Mouse (Mus musculus) kidney, adult 9 months (tissue): ENCODE results near the gene Lamtor1.

ENCODE experiments used
- DNase-seq: peaks from one replicate; pipeline ENCODE4 v3.0.0; 2022

Lamtor1 gene

DNA sequence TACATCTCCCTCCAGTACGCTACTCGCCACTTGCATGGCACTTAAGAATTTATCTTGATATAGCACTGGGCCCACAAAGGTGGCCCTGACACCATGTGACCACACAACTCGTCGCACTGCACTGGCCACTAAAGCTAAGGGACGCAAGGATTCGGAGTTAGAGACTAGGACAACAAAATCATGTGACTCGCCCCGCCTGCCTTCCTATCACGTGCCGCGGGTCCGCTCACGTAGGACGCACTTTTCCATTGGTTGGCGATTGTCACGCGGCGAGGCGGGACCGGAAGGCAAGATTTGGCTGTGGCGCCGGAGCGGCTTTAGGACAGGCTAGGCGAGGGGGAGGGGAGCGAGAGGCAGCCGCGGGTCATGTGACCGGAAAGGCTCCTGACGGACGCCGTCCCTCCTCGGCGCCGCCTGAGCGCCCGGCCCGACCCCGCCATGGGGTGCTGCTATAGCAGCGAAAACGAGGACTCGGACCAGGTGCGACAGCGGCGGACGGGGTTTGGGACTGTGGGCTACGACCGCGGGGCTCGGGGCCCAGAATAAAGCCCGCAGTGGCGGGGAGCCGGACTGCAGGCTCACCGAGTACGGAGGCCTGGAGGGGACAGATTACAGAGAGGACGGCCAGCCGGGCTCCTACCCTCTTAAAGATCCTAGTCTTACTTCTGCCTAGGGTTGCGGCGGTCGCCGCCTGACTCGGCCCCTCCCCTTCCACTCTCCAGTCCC lies at the start of gene Lamtor1:
TSS of gene Lamtor1 (plus strand) at position 344 of the 726 bp plus-strand sequence.
- peak; percentile 100 for DNase-seq

DNA sequence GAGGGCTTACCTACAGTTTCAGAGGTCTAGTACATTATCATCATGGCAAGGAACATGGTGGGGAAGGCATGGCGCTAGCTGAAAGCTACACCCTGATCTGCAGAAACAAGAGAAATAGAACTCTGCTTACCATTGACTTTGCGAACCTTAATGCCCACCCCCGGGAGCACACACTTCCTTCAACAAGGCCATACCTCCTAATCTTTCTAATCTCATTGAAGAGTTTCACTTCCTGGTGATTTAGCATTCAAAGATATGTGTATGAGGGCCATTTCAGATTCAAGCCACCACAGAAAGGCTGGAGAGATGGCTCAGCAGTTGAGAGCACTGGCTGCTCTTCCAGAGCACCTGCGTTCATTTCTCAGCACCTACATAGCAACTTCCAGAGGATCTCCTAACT lies 48.6 kb upstream of the Lamtor1 start, which contains the start of gene Folr2:
TSS of gene Folr2 (minus strand) at position 101 of the 400 bp plus-strand sequence.
- DNase-seq: no peak

DNA sequence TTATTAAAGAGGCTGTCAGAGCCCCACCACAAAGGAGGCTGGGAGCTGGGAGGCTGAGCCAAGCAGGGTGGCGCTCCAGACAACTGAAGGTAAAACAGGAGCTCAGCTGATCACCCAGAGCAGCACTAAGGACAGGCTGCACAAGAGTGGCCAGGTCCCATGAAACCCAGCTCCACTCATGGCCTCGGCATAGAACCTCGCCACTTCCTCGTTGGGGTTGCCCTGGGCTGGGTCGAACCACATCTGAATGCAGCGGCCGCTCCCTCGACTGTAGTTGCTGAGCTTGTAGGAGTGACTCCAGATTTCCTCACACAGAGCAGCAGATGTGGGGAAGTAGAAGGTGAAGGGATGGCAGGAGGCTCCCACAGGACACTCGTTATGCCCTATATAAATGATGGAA lies 47.3 kb upstream of the Lamtor1 start:
- no peak for DNase-seq

DNA sequence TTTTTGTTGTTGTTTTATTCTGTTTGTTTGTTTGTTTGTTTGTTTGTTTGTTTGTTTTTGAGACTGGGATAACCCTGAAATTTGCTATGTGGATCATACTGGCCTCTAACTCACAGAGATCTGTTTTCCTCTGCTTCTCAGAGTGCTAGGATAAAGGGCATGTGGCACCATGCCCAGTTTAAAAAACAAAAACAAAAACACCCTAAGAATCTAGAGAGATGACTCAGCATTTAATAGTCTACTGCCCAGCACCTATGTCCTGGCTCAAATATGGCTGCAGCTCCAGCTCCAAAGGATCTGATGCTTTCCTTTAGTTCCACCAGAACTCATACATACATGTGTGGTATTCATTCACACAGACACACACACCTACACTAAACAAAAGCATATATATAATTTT lies 44.7 kb upstream of the Lamtor1 start:
- DNase-seq: peak; percentile 89

DNA sequence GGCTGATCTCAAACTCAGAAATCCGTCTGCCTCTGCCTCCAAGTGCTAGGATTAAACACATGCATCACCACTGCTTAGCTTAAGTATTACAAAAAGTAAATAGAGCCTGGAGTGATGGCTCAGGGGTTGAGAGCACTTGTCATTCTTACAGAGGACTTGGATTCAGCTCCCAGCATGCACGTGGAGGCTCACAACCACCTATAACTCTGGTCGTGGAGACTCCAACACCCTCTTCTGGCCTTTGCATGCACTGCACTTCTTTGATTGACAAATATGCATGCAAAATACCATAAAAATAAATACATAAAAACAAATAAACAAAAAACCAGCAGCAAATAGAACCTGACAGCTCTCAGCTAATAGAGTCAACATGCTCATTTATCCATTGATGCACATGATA lies 43.4 kb upstream of the Lamtor1 start:
- no peak for DNase-seq

DNA sequence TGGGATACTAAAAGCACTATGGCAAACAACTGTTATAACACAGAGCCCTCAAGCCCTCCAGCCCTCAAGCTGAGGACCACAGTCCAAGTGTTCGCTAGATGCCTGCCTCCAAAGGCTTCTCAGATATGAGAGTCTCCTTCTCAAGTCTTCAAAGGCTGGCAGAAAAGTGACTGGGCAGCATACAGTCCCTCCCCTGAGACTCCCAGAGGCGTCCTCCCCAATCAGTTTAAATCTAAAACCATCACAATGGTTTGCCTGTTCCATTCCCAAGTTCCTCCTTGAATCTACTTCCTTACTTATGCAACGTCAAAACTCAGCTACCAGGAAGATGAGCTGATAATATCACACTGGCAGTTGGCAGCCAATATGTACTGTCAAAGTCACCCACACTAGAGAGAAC lies 42.3 kb upstream of the Lamtor1 start, which contains the start of gene Anapc15:
TSS of gene Anapc15 (plus strand) at position 301 of the 400 bp plus-strand sequence.
- no peak for DNase-seq

DNA sequence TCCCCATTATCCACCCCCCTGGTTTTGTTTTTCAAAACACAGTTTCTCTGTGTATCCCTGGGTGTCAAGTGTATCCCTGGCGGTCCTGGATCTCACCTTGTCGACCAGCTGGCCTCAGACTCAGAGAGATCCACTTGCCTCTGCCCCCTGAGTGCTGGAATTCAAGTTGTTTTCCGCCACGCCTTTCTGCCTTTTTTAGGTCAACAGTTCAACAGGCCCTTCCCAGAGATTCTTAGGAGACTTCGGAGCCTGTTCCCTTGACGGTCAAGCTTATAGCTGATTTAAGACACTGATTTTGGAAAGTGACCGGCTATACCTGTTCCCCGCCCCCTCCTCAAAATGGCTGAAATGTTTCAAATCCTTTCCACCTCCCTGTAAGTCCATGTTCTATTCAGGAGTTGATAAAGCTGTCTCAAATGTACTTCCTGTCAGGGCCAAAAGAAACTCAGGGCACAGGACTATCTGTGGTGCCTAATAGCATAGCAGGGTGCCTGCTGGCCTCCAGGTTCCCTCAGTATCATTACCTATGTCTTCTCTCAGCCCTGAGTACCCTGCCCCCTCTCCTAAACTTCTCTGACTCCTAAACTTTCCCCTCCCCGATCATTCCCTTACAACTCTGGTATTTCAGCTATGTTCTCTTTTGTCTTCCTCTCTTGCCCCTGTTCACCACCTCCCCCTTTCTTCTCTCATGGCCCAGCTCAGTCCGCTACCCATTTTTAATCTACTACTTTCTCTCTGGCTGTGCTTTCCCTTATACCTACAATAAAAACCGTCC lies 39.0 kb upstream of the Lamtor1 start:
- peak; percentile 42 for DNase-seq

DNA sequence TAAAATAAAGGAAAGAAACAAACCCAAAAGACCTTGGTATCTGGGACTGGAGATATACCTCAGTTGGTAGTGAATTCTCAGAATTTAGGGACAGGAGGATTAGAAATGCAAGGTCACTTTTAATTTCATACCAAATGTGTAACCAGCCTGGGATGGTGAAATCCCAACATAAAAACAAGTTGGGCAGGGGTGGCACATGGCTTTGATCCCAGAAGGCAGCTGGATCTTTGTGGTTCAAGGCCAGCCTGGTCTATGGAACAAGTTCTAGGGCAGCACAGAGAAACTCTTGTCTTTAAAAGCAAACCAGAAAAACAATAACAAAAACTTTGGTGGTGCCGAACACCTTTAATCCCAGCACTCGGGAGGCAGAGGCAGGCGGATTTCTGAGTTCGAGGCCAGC lies 38.2 kb upstream of the Lamtor1 start:
- DNase-seq: no peak

DNA sequence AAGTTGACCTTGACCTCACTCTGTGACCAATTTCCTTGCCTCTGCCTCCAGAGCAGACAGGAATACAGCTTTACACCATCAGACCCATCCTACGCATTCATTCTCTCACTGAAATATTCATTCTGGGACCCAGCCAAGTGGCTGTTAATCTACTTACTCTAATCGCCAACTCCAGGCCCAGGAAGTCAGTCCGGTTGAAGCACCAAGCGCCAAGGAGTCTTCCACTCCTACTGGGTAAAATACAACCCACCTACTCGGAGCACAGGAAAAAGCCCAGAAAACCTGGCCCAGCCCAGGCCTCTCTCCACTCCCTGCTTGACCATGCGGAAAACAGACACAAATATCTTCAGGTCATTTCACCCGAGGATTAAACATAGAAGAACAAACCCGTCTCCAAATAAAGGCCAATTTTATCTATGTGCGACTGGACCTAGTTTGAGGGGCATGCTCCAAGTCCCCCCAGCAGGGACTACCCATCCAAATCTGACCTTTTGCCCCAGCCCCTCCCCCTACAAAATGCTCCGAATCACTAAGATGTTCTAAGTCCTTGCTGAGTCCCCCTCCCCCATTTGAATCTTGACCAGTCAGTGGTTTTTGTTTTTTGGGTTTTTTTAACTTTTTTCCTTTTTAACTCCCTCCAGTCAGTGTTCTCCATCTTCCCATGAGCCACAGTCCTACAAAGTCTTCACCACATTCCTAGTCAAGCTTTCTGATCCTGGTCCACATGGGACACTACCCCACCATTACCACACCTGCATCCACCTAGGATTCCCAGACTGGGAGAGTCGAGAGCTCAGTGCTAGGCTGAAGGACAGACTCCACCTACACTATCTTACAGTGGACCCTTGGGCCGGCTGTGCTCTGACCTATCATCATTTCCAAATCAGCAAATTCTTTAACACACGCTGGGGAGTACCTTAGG lies 37.2 kb upstream of the Lamtor1 start:
- peak; percentile 83 for DNase-seq

DNA sequence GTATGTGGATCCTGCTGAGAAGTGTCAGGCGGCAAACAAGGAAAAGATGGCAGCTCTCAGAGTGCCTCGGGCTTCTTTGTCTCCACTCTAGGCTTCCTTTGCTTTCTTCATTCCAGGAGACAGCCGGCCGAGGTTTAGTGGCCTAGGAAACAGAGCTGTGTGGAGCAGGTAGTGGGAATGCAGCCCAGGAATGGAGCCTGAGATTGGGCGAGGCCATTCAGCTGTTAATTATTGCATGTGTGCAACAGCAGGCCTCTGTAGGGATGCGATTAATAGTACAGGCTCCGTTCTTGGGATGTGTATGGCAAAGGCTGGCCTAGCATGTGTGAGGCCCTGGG lies 36.6 kb upstream of the Lamtor1 start:
- peak; percentile 58 for DNase-seq

DNA sequence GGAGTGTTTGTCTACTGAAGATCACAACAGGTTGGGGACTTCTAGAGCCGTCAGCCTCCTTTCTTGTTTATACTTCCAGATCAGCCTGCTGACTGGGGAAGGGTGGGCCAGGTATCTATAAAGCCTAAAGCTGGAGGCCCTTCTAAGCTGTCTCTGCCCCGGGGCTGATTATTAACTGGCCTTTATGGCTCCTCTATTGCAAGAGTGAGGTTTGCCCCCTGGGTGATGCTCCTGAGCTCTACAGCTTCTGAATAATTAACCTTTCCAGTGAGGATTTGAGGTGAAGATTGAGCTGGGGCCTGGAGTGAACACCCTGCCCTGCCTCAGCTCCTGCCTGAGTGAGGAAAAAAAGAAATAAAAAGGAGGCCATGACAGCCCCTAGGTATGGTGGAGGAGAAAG lies 35.1 kb upstream of the Lamtor1 start, which contains the start of gene Folr1:
TSS of gene Folr1 (minus strand) at position 160 of the 400 bp plus-strand sequence.
- peak; percentile 91 for DNase-seq

DNA sequence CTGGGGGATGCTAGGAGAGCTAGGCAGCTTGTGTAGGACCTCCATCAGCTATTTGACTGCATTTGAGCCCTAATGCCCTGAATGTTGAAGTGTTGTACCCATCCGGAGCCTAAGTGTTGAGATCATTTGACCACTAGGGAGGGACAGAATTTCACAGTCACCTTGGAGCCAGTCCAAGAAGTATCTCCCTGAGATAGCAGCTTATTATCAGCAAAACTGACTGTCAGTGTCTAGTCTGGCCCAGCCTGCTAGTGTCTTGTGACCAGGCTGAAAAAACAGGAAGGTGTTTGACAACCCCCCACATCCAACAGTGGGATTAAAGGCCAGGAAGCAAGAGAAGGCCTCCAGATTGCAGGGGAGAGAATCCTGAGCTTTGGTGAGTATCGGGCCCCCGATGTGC lies 34.4 kb upstream of the Lamtor1 start:
- DNase-seq: peak; percentile 43

DNA sequence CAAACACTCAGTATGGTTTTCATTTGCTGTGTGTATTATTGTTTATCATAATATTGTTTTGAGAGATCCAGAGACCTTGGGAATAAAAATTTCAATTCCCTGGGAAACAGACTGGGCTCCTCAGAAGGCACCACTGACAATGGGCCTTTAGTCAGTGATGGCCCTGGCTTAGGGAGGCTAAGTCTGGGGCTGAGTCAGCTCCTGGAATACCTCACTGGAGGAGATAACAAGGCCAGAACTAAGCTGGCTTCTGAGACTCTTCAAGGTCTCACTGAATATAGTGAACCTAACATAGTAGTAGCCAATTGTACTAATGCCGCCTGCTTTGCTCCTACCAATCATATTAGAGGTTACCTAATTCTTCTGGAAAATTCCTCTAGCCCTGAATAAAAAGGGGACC lies 29.7 kb upstream of the Lamtor1 start:
- no peak for DNase-seq

DNA sequence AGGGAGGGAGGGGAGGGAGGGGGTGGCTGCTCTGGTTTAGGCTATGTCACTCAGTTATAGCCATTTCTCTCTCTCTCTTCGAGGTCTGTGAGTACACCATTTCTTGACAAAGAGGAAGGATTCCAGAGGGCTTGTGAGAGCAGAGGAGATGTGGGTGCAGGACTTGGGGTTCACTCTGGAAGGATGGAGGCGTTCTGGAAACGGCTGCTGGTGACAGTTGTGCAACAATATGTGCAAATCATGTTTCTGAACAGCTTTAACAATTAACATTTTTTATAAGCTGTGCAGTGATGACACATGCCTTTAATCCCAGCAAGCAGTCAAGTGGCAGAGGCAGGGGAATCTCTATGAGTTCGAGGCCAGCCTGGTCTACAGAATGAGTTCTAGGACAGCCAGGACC lies 24.8 kb upstream of the Lamtor1 start:
- DNase-seq: no peak

DNA sequence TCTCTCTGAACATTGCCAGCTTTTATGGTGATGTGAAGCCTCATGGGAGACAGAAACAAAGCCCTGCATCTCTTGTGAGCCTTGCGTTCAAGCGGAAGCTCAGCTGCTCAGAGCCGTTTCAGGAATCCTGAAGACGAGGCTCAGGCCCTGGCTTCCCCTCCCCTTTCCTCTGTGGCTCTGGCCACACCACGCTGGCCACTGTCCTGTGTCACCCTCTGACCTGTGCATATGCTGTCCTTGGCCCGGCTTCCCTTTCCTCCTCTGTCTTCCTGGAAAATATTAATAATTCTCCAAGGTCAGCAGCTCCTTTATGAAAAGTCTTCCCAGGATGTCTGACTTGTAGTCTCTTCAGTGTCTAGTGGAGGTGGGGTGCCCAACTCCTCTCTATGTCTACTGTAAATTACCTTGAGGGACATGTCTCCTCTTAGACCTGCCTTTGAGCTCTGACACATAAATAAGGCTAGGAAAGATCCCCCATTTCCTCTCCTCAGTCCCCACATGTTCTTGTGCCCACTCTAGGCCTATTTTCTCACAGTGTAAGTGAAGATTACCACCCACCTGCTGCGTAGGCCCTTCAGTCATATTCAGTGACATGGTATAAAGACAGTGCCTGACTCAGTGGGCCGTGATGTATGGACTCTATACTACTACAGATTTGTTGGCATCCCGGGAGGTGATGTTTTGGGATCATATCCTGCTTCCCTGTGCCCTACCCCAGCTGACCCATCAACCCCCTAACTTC lies 23.1 kb upstream of the Lamtor1 start:
- DNase-seq: peak; percentile 54

DNA sequence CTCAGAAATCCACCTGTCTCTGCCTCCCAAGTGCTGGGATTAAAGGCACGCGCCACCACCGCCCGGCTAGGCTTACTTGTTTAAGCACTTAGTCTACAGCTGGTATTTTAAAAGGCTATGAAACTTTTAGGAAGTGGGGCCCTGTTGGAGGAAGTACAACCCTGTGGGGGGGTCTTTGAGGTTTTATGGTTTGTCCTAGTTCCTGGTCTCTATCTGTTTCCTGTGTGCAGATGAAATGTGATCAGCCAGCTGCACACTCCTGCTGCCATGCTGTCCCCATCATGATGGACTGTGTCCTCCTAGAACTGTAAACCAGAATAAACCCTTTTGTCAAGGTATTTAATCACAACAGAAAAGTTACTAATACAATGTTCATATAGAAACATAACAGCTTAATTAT lies 21.5 kb upstream of the Lamtor1 start:
- no peak for DNase-seq

DNA sequence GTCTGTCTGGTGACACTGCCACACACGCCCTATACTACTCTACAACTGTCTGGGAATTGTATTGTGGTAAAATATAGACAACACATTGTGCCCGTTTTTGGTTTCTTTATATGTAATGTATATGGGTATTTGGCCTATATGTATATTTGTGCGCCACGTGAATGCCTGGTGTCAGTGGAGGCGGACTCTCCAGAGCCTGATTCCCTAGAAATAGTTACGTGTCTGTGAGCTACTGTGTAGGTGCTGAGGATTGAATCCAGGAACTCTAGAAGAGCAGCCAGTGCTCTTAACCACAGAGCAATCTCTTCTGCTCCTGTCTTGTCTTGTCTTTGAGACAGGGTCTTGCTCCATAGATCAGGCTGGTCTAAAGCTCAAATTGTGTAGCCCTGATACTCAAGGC lies 19.4 kb upstream of the Lamtor1 start:
- no peak for DNase-seq

DNA sequence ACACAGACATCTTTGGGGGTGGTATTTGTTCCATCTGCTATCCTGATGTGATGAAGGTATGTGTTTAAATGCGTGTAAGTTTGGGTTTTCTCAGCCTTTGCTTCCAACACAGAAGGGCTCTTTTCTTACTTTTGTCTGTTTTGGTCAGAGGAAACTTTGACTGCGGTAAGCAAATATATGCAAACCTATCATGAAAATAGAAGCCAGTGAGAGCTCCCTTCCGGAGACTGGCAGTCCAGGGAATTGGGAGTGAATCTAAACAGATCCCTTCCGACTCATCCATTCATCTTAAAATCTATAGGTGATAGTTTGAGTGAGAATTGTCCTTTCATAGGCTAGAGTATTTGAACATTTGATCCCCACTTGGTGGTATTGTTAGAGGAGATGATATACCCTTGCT lies 17.2 kb upstream of the Lamtor1 start:
- no peak for DNase-seq

DNA sequence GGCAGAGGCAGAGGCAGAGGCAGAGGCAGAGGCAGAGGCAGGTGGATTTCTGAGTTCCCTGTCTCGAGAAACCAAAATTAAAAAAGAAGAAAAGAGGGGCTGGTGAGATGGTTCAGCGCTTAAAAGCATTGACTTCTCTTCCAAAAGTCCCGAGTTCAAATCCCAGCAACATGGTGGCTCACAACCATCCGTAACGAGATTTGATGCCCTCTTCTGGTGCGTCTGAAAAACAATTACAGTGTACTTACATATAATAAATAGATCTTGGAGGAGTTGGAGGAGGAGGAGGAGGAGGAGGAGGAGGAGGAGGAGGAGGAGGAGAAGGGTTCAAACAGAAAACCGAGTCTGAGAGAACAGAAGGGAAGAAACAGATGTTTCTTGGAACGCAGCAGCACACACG lies 10.0 kb upstream of the Lamtor1 start:
- no peak for DNase-seq

DNA sequence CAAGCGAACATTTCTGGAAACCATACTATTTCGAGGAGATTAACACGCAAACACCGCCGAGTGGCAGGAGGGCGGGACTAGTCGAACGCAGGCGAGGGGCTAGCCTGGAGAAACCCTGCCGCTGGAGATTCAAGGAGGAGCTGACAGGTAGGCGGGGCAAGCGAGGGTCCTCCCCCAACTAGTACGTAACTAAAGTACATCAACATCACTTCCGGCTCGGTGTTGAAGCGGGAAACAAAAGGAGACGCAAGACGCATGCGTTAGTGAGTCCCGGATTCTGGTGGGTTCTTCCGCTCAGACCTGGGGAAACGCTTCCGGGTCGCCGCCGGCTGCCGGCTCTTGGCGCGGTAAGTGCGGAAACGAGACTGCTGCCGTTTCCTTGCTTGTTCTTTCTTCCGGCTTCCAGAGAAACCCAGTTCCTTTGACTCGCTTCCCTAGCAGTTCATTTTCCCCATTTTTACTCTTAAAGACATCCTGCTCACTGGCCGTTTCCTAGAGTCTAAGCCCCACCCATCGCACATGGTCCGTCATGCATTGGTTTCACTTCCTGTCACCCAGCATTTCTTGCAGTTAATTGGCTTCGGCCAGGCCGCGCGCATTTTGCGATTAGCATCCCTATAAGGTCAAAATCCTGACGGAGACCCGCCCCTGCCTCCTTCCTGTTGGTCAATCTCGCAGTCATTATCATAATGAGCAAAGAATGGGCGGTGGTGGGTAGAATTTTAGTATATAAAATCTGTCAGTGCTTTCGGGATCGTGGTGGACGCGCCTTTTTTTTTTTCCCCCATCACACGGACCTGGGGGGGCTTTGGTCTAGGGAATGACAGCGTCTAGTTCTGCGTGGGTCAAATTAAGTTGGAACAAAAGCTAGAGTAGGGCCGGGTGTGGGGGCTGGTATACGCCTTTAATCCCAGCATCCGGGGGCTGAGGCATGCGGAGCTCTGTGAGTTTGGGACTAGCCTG lies 9.3 kb upstream of the Lamtor1 start:
- peak; percentile 99 for DNase-seq
